Mouse (Mus musculus) liver, embryonic 13.5 days (tissue): Measurements from ENCODE around the gene Gm10037. TPM values are rescaled to one million over a fixed set of nuclear protein-coding genes. Genes with fewer than 3 reads are reported as not detected.
"Not testable (repeated sequence)": the region's sequence is repeated elsewhere in the genome, so short reads cannot be mapped to it uniquely, and the experiment has no call there.

Source experiments
- ATAC-seq: fragments of 200-750 bp; cut with Nextera tagmentation; 2 replicates; pipeline ENCODE4 v1.8.0; 2017; ENCODE audit warnings: low read depth, mild to moderate bottlenecking, moderate number of reproducible peaks, moderate library complexity
- DNase-seq: peaks from one replicate; pipeline ENCODE4 v3.0.0; 2022
- H3K27ac ChIP-seq: fragments of 300-500 bp; sonication (generic); 2 replicates; pipeline ENCODE4 v1.5.1; 2015; ENCODE audit warnings: moderate library complexity, mild to moderate bottlenecking, inconsistent platforms
- H3K27me3 ChIP-seq: fragments of 300-500 bp; sonication (generic); 2 replicates; pipeline ENCODE4 v1.6.1; 2015; ENCODE audit warnings: mild to moderate bottlenecking, inconsistent platforms
- H3K36me3 ChIP-seq: fragments of 300-500 bp; sonication (generic); 2 replicates; pipeline ENCODE4 v1.6.1; 2015; ENCODE audit warnings: mild to moderate bottlenecking, inconsistent platforms
- H3K4me1 ChIP-seq: fragments of 300-500 bp; sonication (generic); replicated peaks from 2 replicates; pipeline ENCODE4 v1.6.1; 2015; ENCODE audit warnings: inconsistent platforms
- H3K4me2 ChIP-seq: fragments of 300-500 bp; sonication (generic); 2 replicates; pipeline ENCODE4 v1.6.1; 2015; ENCODE audit warnings: inconsistent platforms, mild to moderate bottlenecking, moderate library complexity
- H3K4me3 ChIP-seq: fragments of 300-500 bp; sonication (generic); replicated peaks from 2 replicates; pipeline ENCODE4 v1.5.1; 2015; ENCODE audit warnings: mild to moderate bottlenecking, inconsistent platforms
- H3K9ac ChIP-seq: fragments of 300-500 bp; sonication (generic); 2 replicates; pipeline ENCODE4 v1.6.1; 2015; ENCODE audit warnings: mild to moderate bottlenecking, inconsistent platforms
- H3K9me3 ChIP-seq: fragments of 300-500 bp; sonication (generic); replicated peaks from 2 replicates; pipeline ENCODE4 v1.6.1; 2016; ENCODE audit warnings: inconsistent platforms
- WGBS: fragments of 180-500 bp; shearing (Covaris S2); methylation state at CpG from one replicate; pipeline ENCODE4 v1.1.7; 2015; ENCODE audit not compliant: insufficient replicate concordance; 5-methylcytosine and 5-hydroxymethylcytosine counted together
- polyA plus RNA-seq: library from polyadenylated mRNA; unstranded; fragments of >200 nt; fragmentation: Nextera tagmentation; extraction: Ambion mirVana; gene quantifications from 2 replicates; pipeline ENCODE4 v1.2.1, GENCODE M21; 2015

Gm10037 gene
- polyA plus RNA-seq = 0.37 and 0.40 TPM in 2 replicates

DNA sequence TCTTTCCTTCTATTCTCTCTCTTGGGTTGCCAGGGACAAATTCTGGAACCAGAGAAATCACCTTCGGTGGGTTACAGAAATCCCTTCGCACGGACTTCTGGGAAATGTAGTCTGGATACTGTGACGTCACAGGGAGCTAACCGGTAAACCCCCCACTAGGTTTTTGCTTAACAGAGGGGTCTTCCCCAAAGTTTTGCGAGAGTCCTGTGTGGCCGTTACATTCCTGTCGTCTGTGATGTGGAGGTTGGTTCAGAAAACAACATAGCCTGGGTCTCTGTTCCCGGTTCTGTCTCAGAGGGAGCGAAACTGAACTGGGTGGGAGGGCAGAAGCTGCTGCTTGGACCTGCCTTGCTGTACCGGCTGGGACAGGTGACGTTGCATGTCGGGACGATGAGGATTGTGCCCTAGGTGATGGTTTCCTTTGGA, at the start of gene Gm10037:
Gene Gm10037 (plus strand): TSS at position 196 of the 426 bp plus-strand sequence.
- Histone ChIP-seq H3K9me3 (no peaks in the 10 kb centered on the region), H3K27ac (no peak within 1 kb of the TSS), H3K9ac (peak within 1 kb of the TSS; percentile 61), H3K4me3 (peak within 1 kb of the TSS; percentile 65), H3K36me3 (peaks cover 6% of the 10 kb centered on the region), H3K4me1 (peaks cover 5% of the 10 kb centered on the region; the same call in 1 of the 2 replicates), H3K4me2 (peak within 1 kb of the TSS; percentile 68), H3K27me3 (no peaks in the 10 kb centered on the region)
- no peak for DNase-seq
- WGBS = 4% methylated on average over 14 of the region's 14 CpGs
- peak; percentile 68 for ATAC-seq

DNA sequence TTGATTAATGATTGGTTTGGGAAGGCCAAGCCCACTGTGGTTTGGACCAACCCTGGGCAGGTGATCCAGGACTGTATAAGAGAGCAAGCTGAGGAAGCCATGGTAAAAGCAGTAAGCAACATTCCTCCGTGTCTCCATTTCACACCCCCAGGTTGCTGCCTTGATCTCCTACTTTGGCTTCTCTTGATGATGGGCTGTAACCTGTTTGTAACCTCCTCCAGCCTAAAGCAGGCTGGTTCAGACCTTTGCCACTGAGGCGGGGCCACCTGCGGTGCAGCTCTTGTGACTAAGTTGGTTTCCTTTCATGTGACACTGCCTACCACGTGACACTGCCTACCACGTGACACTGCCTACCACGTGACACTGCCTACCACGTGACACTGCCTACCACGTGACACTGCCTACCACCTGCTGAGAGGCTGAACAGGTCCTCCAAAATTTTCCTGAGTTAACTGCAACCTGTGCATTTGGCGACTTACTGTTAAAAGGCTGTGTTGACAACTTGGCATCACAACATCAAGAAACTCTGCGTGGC, 38.9 kb upstream of the Gm10037 start:
- Histone ChIP-seq H3K4me3 (no peak overlapping the region), H3K4me1 (no peaks in the 10 kb centered on the region), H3K9me3 (no peaks in the 10 kb centered on the region), H3K9ac (no peak overlapping the region), H3K27me3 (no peaks in the 10 kb centered on the region), H3K27ac (no peak overlapping the region), H3K4me2 (no peak overlapping the region), H3K36me3 (peaks cover 4% of the 10 kb centered on the region; the same call in 1 of the 2 replicates)
- no peak for DNase-seq
- 78% methylated on average over 10 of the region's 10 CpGs for WGBS
- no peak for ATAC-seq

DNA sequence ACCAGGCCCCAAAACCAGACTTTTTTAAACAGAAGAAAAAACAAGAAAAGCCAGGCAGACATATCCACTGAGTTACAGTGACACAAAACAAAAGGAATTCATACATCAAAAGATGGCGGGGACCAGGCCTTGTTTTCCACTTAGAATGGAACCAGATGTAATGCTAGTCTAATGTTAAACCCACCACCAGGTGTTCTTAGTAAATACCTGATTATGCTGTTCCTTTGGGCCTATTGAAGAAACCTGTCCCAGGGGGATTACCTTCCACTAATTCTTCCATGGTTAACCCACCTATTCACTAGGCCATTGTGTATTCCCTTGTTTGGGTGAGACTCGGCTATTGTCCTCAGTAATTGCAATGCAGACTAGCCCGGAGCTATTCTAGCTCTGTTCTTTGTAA, 32.3 kb upstream of the Gm10037 start:
- Histone ChIP-seq H3K4me3 (no peak overlapping the region), H3K27me3 (no peaks in the 10 kb centered on the region), H3K27ac (no peak overlapping the region), H3K9ac (no peak overlapping the region), H3K4me1 (no peaks in the 10 kb centered on the region; the same call in 1 of the 2 replicates), H3K9me3 (no peaks in the 10 kb centered on the region), H3K4me2 (no peak overlapping the region), H3K36me3 (no peaks in the 10 kb centered on the region)
- DNase-seq (no peak), ATAC-seq (no peak)
- 78% methylated on average over 3 of the region's 3 CpGs for WGBS

DNA sequence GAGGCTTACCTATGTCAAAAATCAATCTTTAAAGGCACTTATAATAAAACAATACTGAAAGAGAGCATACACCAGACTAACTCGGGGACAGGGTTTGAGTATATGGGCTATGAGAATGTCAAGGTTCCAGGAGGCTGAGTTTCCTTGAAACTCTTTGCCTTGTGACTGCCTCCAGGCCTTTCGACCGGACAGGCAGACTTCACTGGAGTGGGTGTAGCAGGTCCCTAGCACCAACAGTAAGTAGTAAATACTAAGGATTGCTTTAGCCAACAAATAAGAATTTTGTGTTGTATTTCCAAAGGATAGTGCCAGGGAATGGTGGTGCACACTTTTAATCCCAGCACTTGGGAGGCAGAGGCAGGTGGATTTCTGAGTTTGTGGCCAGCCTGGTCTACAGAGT, 31.8 kb upstream of the Gm10037 start:
- not testable (repeated sequence) for ATAC-seq, H3K27ac ChIP-seq, H3K4me2 ChIP-seq, H3K9ac ChIP-seq, H3K4me1 ChIP-seq, H3K4me3 ChIP-seq, H3K9me3 ChIP-seq, H3K27me3 ChIP-seq, H3K36me3 ChIP-seq, DNase-seq
- 72% methylated on average over 3 of the region's 3 CpGs for WGBS

DNA sequence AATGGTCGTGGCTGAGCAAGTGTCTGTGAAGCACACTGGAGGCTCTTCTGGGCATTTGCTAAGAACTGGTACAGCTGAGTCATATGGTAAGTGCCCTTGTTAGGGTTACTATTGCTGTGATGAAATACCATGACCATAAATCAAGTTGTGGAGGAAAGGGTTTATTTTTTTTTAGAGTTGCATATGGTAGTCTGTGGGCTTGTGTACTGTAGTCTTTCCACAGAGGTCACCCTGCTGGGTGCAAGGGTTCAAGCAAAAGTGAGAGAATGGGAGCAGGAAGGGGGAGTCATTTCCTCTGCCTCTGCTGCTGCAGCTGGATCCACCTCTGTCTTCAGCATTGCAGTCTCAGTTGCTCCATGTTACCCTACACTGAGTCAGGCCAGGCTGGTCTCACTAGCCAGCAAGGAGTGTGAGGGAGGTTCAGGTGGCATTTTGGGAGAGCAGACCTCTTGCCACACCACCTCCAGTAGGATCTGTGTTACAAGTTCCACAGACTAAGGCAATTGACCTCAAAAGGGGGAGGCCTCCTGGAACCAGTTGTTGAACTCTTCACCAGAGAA, 19.2 kb upstream of the Gm10037 start:
- WGBS = 30% methylated on average over 1 of the region's 1 CpGs
- H3K4me2 ChIP-seq = no peak overlapping the region
- H3K36me3 ChIP-seq = 0 out of 2 replicates have a peak, but pooled peaks cover 3% of the 10 kb centered on the region
- no peaks in the 10 kb centered on the region for H3K27me3 ChIP-seq
- H3K4me1 ChIP-seq = peaks cover 3% of the 10 kb centered on the region; the same call in 1 of the 2 replicates
- H3K9ac ChIP-seq = no peak overlapping the region
- no peak overlapping the region for H3K27ac ChIP-seq
- no peak for ATAC-seq
- H3K9me3 ChIP-seq = no peaks in the 10 kb centered on the region
- DNase-seq = no peak
- no peak overlapping the region for H3K4me3 ChIP-seq

DNA sequence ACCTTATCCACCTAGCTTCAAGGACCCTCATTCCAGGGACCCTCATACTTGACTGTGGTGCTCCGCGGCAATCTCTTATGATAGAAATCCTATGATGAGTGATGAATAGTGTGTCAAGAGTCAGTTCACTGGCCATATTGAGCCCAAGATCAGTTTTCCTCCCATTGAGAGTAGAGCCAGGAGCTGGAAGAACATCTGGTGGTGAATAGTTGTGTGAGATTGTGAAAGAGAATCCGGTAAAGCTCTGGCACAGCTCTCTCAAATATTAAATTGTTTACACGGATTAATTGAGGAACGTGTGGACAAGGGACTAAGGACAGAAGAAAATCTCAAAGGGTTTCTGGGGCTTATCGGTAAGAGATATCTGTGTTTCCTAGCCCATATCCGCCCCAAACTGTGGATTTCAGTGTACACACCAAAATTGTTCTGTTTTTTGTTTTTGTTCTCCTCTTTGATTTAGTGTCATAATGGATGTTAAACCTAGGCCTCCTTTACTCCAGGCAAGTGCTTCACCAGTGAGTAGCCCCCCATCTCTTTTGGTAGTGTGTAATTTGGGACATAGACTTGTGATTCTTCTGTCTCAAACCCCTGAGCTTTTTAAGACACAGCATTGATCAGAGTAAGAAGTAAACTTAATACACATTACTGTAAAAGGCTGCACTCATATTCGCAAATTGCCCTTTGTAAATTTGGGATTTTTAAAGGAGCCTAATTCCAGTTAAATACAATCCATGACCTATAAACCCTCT, 17.8 kb upstream of the Gm10037 start:
- Histone ChIP-seq H3K27me3 (no peaks in the 10 kb centered on the region), H3K4me3 (peak overlapping the region; percentile 75), H3K36me3 (0 out of 2 replicates have a peak, but pooled peaks cover 3% of the 10 kb centered on the region), H3K4me1 (peaks cover 3% of the 10 kb centered on the region; the same call in 1 of the 2 replicates), H3K9ac (peak overlapping the region; percentile 68; the same call in 1 of the 2 replicates), H3K4me2 (peak overlapping the region; percentile 66), H3K9me3 (no peaks in the 10 kb centered on the region), H3K27ac (no peak overlapping the region)
- DNase-seq = no peak
- 69% methylated on average over 8 of the region's 8 CpGs for WGBS
- no peak for ATAC-seq

DNA sequence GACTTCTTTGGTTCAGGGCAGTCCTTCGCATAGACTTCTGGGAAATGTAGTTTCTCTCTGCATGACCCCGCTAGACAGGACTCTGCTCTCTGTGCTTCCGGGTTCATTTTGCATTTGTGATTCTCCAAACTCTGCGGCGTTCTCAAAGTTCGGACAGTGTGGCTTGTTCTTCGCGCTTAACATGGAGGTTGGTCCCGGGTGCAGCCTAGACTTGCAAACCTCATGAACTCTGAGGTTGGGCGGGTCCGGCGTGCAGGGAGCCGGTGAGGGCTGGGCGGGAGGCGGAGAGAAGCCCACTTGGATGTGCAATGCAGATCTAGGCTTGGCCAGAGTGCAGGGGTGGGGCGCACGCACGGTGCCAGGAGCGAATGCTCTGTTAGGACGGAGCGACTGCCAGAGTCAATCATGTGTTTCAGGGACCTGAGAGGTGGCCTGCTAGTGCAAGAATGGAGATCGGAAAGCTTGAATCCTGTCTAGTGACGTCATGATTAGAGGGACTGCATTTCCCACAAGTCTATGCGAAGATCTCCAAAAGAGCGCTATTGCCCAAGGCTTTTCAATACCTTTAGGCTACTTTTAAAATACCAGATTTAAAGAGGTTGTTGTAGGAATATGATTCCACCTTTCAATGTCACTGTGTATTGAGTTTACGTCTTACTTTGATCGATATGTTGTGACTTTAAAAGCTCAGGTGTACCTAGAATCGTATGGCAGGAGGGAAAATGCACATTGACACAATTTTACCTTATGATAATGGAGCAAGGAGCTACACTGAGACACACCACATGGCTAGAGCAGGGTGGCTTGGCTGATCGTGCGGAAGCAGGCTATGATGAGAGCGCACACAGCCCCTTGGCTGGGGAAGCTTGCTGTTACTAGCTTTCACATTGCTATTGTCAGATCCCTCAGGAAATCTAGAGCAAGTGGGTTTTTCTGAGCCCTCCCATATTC, 16.9 kb upstream of the Gm10037 start, which contains the start of gene Zfp273:
Gene Zfp273 (plus strand): TSS at position 31 of the 951 bp plus-strand sequence.
- ATAC-seq (peak; percentile 92), DNase-seq (peak; percentile 51)
- H3K4me3 ChIP-seq = peak within 1 kb of the TSS; percentile 75
- peak within 1 kb of the TSS; percentile 68 for H3K9ac ChIP-seq
- H3K4me2 ChIP-seq = peak within 1 kb of the TSS; percentile 66
- H3K9me3 ChIP-seq = no peaks in the 10 kb centered on the region
- H3K27ac ChIP-seq = peak within 1 kb of the TSS; percentile 54
- H3K4me1 ChIP-seq = peaks cover 3% of the 10 kb centered on the region; the same call in 1 of the 2 replicates
- no peaks in the 10 kb centered on the region for H3K27me3 ChIP-seq
- H3K36me3 ChIP-seq = peaks cover 9% of the 10 kb centered on the region; the same call in 1 of the 2 replicates
- 4% methylated on average over 31 of the region's 31 CpGs for WGBS

DNA sequence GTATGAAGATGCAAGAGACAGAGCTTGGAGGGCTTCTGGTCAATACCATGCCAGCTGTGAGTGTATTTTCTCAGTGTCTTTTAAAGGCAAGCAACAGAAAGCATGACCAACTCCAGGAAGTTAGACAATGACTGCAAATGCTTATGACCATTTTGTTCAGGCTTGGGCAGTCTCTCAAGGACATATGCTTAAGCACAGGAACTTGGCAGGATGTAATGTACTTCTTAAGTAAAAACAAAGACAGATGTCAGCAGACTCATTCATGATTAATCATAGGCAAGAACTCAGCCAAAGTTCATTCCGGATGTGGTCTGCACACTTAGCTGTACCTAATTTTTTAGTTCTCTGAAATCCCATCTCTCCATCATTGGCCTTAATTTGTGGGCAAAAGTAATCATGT, 12.3 kb upstream of the Gm10037 start:
- no peak overlapping the region for H3K4me3 ChIP-seq
- WGBS = 51% methylated on average over 1 of the region's 1 CpGs
- no peak overlapping the region for H3K27ac ChIP-seq
- no peak overlapping the region for H3K4me2 ChIP-seq
- ATAC-seq (no peak), DNase-seq (no peak)
- H3K9me3 ChIP-seq = no peaks in the 10 kb centered on the region
- H3K36me3 ChIP-seq = peaks cover 23% of the 10 kb centered on the region
- H3K4me1 ChIP-seq = peaks cover 3% of the 10 kb centered on the region; the same call in 1 of the 2 replicates
- no peak overlapping the region for H3K9ac ChIP-seq
- no peaks in the 10 kb centered on the region for H3K27me3 ChIP-seq

DNA sequence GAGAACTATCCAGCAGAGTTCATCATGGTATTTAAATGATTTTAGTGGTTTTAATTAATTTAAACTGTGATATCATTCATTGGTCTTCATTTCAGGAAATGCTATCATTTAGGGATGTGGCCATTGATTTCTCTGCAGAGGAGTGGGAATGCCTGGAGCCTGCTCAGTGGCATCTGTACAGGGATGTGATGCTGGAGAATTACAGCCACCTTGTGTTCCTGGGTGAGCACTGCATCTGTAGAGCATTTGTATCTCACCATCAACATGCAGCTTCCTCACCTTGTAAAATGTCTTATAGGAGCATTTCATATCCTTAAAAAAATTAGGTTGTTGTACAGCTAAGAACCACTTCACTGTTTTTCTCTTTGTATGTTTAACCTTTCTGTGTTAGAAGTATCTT, 2.2 kb downstream of the Gm10037 start:
- not testable (repeated sequence) for H3K36me3 ChIP-seq, H3K4me3 ChIP-seq, H3K9me3 ChIP-seq, H3K9ac ChIP-seq, H3K27me3 ChIP-seq, H3K4me2 ChIP-seq, ATAC-seq, H3K4me1 ChIP-seq, DNase-seq, H3K27ac ChIP-seq

DNA sequence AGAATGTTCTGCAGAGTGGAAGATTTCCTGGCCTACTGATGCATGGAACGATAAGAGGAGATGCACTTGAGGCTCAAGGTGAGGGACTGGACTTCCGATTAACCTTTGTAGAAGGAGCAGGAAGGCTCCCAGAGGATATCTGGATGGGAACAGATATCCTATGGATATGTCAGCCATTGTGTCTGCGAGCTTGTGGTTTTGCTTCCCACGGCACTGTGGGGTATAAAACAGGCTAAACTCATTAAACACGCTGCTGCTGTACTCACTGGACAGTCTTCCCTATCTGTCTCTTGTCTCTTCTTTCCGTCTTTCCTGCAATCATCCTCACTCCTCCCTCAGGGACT, 12.8 kb downstream of the Gm10037 start:
- Histone ChIP-seq H3K27me3 (no peaks in the 10 kb centered on the region), H3K9me3 (no peaks in the 10 kb centered on the region), H3K27ac (no peak overlapping the region), H3K9ac (no peak overlapping the region), H3K4me3 (no peak overlapping the region; the same call in 1 of the 2 replicates), H3K4me2 (peak overlapping the region; percentile 43), H3K4me1 (0 out of 2 replicates have a peak, but pooled peaks cover 4% of the 10 kb centered on the region), H3K36me3 (no peaks in the 10 kb centered on the region)
- 23% methylated on average over 6 of the region's 6 CpGs for WGBS
- ATAC-seq (no peak), DNase-seq (no peak)
